Mouse (Mus musculus): ENCODE results near the gene Ptprb. TPM values are rescaled to one million over a fixed set of nuclear protein-coding genes. Genes with fewer than 3 reads are reported as not detected.

Ptprb gene
- total RNA-seq, 2 experiments from 2014 or later: 17.0 to 19.8 TPM

DNA sequence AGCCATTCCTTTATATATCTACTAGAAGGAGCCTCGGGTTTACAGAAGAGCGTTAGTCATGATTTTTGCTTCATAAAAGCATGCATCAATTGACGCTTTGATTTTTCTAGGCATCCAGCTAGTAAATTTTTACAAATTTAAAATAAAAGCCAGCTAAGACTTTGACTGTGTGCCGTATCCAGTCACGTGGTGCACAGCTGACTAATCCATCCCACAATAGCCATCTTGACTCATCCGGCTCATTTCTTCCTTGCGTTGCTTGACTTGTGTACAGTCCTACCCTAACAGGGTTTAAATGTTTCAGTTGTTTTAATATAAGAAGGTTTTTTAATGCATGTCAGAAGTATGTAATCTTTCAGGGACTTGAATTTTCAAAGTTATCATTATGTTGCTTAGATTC lies 60.0 kb downstream of the Ptprb start:
- Histone ChIP-seq H3K4me3 (no peak overlapping the region), H3K27ac (no peak overlapping the region)
- TF ChIP-seq CTCF (IDR thresholded peaks at IDR 0.05): no peak
- intact Hi-C loops (cut with DNase I): no loop called here
- no peak for DNase-seq (ENCODE audit: extremely low spot score in 1 of 2, low spot score in 2 of 2)

GRCm38 (mm10) chr10:116341194-116341593 lies 65.9 kb downstream of the Ptprb start:
- Histone ChIP-seq H3K4me3 (no peak overlapping the region), H3K27ac (no peak overlapping the region)
- no peak for TF ChIP-seq CTCF (IDR thresholded peaks at IDR 0.05)
- DNase-seq (ENCODE audit: extremely low spot score in 1 of 2, low spot score in 2 of 2): no peak
- intact Hi-C loops (cut with DNase I): no loop called here

DNA sequence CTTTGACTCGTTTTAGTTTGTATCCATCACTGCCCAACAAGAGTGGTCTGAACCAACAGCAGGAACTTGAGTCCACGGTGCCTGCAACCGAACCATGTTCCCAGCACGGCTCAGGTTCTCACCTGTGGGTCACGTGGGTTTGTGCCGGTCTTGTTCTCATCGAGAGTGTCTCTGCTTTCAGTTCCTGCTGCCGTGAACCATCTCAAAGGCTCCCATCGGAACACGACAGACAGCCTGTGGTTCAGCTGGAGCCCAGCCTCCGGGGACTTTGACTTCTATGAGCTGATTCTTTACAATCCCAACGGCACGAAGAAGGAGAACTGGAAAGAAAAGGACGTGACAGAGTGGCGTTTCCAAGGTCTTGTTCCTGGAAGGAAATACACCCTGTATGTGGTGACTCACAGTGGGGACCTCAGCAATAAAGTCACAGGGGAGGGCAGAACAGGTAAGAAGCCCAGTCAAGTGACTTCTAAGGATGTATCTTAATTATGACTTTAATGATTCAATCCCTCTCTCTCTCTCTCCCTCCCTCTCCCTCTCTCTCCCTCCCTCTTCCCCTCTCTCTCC lies 71.4 kb downstream of the Ptprb start:
- H3K4me3 ChIP-seq: no peak overlapping the region
- intact Hi-C loops (cut with DNase I): no loop called here
- H3K27ac ChIP-seq: no peak overlapping the region
- DNase-seq (ENCODE audit: extremely low spot score in 1 of 2, low spot score in 2 of 2): no peak
- no peak for TF ChIP-seq CTCF (IDR thresholded peaks at IDR 0.05)

DNA sequence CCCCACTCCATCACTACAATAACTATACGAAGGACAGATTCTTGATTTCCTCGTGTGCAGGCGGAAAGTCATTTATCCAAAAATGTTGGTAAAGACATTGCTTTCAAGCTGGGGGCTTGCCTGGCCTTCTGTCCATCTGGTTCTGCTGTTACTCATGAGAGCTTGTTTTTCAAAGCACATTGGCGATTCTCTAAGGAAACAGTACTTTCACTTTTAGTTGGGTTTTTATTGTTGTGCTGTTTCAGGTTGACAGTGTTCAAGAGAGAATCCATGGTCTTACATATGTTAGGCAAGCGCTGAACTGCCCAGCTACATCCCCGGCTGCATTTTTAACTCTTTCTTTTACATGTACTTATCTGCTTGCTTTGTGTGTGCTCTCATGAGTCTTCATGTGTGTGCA lies 73.7 kb downstream of the Ptprb start:
- DNase-seq (ENCODE audit: extremely low spot score in 1 of 2, low spot score in 2 of 2): no peak
- no peak overlapping the region for H3K27ac ChIP-seq
- no peak for TF ChIP-seq CTCF (IDR thresholded peaks at IDR 0.05)
- intact Hi-C loops (cut with DNase I): no loop called here
- H3K4me3 ChIP-seq: no peak overlapping the region

DNA sequence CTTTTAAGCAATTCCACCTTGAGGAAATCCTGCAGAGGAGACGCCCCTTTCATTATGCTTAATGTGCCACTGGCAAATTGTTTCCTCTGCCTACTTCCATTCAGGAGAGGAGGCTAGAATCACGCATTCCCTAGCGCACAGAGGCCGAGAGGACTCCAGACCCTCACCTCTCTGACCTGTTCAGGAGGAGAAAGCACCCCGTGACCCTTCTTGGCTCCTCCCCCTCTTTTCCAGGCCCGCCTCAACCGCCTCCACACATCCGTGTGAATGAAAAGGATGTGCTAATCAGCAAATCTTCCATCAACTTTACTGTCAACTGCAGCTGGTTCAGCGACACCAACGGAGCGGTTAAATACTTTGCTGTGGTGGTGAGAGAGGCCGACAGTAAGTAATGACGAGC lies 75.2 kb downstream of the Ptprb start:
- H3K4me3 ChIP-seq: no peak overlapping the region
- DNase-seq (ENCODE audit: extremely low spot score in 1 of 2, low spot score in 2 of 2): no peak
- TF ChIP-seq CTCF (IDR thresholded peaks at IDR 0.05): no peak
- H3K27ac ChIP-seq: no peak overlapping the region
- intact Hi-C loops (cut with DNase I): no loop called here

GRCm38 (mm10) chr10:116354372-116354771 lies 79.0 kb downstream of the Ptprb start:
- Histone ChIP-seq H3K27ac (no peak overlapping the region), H3K4me3 (no peak overlapping the region)
- intact Hi-C loops (cut with DNase I): no loop called here
- TF ChIP-seq CTCF (IDR thresholded peaks at IDR 0.05): no peak
- DNase-seq (ENCODE audit: extremely low spot score in 1 of 2, low spot score in 2 of 2): no peak

GRCm38 (mm10) chr10:116362181-116362580 lies 86.9 kb downstream of the Ptprb start:
- Histone ChIP-seq H3K4me3 (no peak overlapping the region), H3K27ac (no peak overlapping the region)
- intact Hi-C loops (cut with DNase I): no loop called here
- TF ChIP-seq CTCF (IDR thresholded peaks at IDR 0.05): no peak
- DNase-seq (ENCODE audit: extremely low spot score in 1 of 2, low spot score in 2 of 2): peak in 1 of 2 experiments; percentile 30

DNA sequence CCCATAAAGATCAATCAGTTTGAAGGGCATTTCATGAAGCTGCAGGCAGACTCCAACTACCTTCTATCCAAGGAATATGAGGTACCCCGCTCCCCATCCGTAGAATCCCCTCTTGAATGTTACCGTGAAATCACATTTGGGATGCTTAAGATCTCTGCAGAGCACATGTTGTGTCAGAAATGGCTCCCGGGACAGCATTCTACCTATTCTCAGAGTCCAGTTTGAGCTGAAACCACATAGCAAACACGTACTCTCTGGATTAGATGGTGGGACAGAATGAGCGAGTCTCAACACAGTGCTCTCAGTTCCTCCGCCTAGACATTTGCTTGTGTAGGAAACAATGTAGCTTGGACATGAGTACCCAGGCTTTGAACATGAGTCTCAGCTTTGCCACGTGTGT lies 87.3 kb downstream of the Ptprb start:
- Histone ChIP-seq H3K4me3 (no peak overlapping the region), H3K27ac (no peak overlapping the region)
- no peak for TF ChIP-seq CTCF (IDR thresholded peaks at IDR 0.05)
- DNase-seq (ENCODE audit: extremely low spot score in 1 of 2, low spot score in 2 of 2): no peak
- intact Hi-C loops (cut with DNase I): no loop called here

- no peak overlapping the region for H3K27ac ChIP-seq
- no peak overlapping the region for H3K4me3 ChIP-seq
- no peak for TF ChIP-seq CTCF (IDR thresholded peaks at IDR 0.05)
- intact Hi-C loops (cut with DNase I): no loop called here
- peak in 1 of 2 experiments; percentile 14 for DNase-seq (ENCODE audit: extremely low spot score in 1 of 2, low spot score in 2 of 2)
These were observed 89.4 kb downstream of the Ptprb start for GRCm38 (mm10) chr10:116364759-116365158.

- Histone ChIP-seq H3K4me3 (no peak overlapping the region), H3K27ac (peak overlapping the region; percentile 15; the same call in 1 of the 2 replicates)
- TF ChIP-seq CTCF (IDR thresholded peaks at IDR 0.05): no peak
- no peak for DNase-seq (ENCODE audit: extremely low spot score in 1 of 2, low spot score in 2 of 2)
- intact Hi-C loops (cut with DNase I): no loop called here
These were observed 95.8 kb downstream of the Ptprb start for GRCm38 (mm10) chr10:116370991-116371725.

- intact Hi-C loops (cut with DNase I): no loop called here
- no peak for DNase-seq (ENCODE audit: extremely low spot score in 1 of 2, low spot score in 2 of 2)
- no peak for TF ChIP-seq CTCF (IDR thresholded peaks at IDR 0.05)
- no peak overlapping the region for H3K4me3 ChIP-seq
- H3K27ac ChIP-seq: no peak overlapping the region
These were observed 98.8 kb downstream of the Ptprb start for GRCm38 (mm10) chr10:116374111-116374510.

- H3K4me3 ChIP-seq: no peak overlapping the region
- no peak for TF ChIP-seq CTCF (IDR thresholded peaks at IDR 0.05)
- intact Hi-C loops (cut with DNase I): no loop called here
- H3K27ac ChIP-seq: no peak overlapping the region
- no peak for DNase-seq (ENCODE audit: extremely low spot score in 1 of 2, low spot score in 2 of 2)
These were observed 101.5 kb downstream of the Ptprb start for GRCm38 (mm10) chr10:116376853-116377252.

All from left cerebral cortex, adult 2 months (tissue).